Mouse (Mus musculus) left cerebral cortex, adult 18-20 months (tissue): ENCODE measurements at regions not wholly inside any gene's neighbourhood (a gene's known extent, or its start where the extent isn't known, plus 50 kb on each side); places are given as distances from the start of the nearest gene placed in this dataset.
A peak's percentile ranks its signal among the peaks of the same experiment; 100 is the strongest.

Source experiments
- DNase-seq, 2 experiments: peaks; one replicate each; pipeline ENCODE4 v3.0.0; 2021 to 2022; ENCODE audit warnings: low spot score in 2 of 2, mixed read lengths in 1 of 2

GRCm38 (mm10) chr6:121560852-121561251 lies 74.3 kb upstream of the A2m start:
- DNase-seq: peak; percentile 59 to 61

- DNase-seq: no peak
These were observed 74.8 kb upstream of the A2m start for GRCm38 (mm10) chr6:121560393-121560793.

- DNase-seq: peak in 1 of 2 experiments; percentile 15
These were observed 78.7 kb upstream of the A2m start for GRCm38 (mm10) chr6:121556481-121556880.

- DNase-seq: no peak
These were observed 80.1 kb upstream of the Iqsec3 start for GRCm38 (mm10) chr6:121553501-121554132.

- DNase-seq: no peak
These were observed 60.0 kb upstream of the Iqsec3 start for GRCm38 (mm10) chr6:121533521-121533920.

- peak; percentile 75 to 76 for DNase-seq
These were observed 59.4 kb upstream of the Iqsec3 start for GRCm38 (mm10) chr6:121532926-121533325.

- no peak for DNase-seq
These were observed 58.4 kb upstream of the Iqsec3 start for GRCm38 (mm10) chr6:121531825-121532389.

- no peak for DNase-seq
These were observed 53.8 kb upstream of the Iqsec3 start for GRCm38 (mm10) chr6:121527281-121527680.

- DNase-seq: no peak
These were observed 52.6 kb upstream of the Iqsec3 start for GRCm38 (mm10) chr6:121526121-121526520.

- no peak for DNase-seq
These were observed 51.1 kb upstream of the Iqsec3 start for GRCm38 (mm10) chr6:121524613-121524970.

GRCm38 (mm10) chr6:121523882-121524612 lies 50.6 kb upstream of the Iqsec3 start:
- no peak for DNase-seq
